Mouse (Mus musculus) testis, adult 2 months (tissue): Measurements from ENCODE around the gene Rbm28. TPM values are rescaled to one million over a fixed set of nuclear protein-coding genes. Genes with fewer than 3 reads are reported as not detected.
A peak's percentile ranks its signal among the peaks of the same experiment; 100 is the strongest.

Source experiments
- H3K27ac ChIP-seq: fragments of 200-500 bp; 2 replicates; pipeline ENCODE4 v1.5.1; 2012; ENCODE audit warnings: low read depth, low read length; ENCODE audit not compliant: control insufficient read depth, insufficient read depth
- H3K27me3 ChIP-seq: fragments of 200-500 bp; 2 replicates; pipeline ENCODE4 v1.6.1; 2012; ENCODE audit warnings: mild to moderate bottlenecking, low read length, moderate library complexity; ENCODE audit not compliant: control insufficient read depth, insufficient read depth
- H3K36me3 ChIP-seq: fragments of 200-500 bp; 2 replicates; pipeline ENCODE4 v1.6.1; 2012; ENCODE audit warnings: mild to moderate bottlenecking, low read length; ENCODE audit not compliant: control insufficient read depth, insufficient read depth
- H3K4me1 ChIP-seq: fragments of 200-500 bp; 2 replicates; pipeline ENCODE4 v1.6.1; 2012; ENCODE audit warnings: low read length; ENCODE audit not compliant: control insufficient read depth, insufficient read depth
- H3K4me3 ChIP-seq: fragments of 200-500 bp; 2 replicates; pipeline ENCODE4 v1.5.1; 2012; ENCODE audit warnings: low read depth, mild to moderate bottlenecking, low read length, moderate library complexity, mixed read lengths; ENCODE audit not compliant: control insufficient read depth
- CTCF ChIP-seq: fragments of 200-500 bp; IDR thresholded peaks from 2 replicates; pipeline ENCODE4 v1.5.1; 2012; ENCODE audit warnings: low read depth, mild to moderate bottlenecking, inconsistent platforms, low read length, moderate library complexity; ENCODE audit not compliant: control insufficient read depth, insufficient read depth, insufficient replicate concordance
- POLR2A ChIP-seq: fragments of 200-500 bp; IDR thresholded peaks from 2 replicates; pipeline ENCODE4 v1.6.1; 2012; ENCODE audit warnings: low read depth, mild to moderate bottlenecking, inconsistent platforms, low read length, moderate library complexity; ENCODE audit not compliant: control insufficient read depth
- polyA plus RNA-seq: library from polyadenylated mRNA; depleted of rRNA; stranded (reverse); fragments of >200 nt; gene quantifications from 2 replicates; pipeline ENCODE4 v1.2.3, GENCODE M21; 2012

Rbm28 gene
- polyA plus RNA-seq, 1 experiment = 27.1 TPM

DNA sequence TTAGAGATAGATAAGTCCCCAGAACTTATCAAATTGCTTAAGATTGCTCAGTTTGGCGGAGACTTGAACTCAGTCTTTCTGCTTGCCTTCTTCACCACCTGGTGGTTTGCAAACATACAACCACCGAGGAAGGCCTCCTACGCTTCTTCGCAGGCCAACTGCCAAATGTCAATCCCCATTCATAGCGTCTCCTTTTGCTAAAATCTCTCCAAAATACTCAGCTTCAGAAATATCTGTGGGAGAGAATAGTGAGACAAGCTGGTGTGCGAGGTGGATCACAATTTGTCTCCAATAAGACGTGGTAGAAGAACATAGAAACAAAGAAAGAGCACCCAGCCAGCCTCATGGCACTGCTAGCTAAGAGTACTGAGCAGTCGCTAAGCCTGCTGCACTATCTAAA lies 15.0 kb upstream of the Rbm28 start:
- H3K4me3 ChIP-seq = no peak overlapping the region
- peaks cover 10% of the 10 kb centered on the region for H3K4me1 ChIP-seq
- TF ChIP-seq POLR2A = no peak
- no peak for TF ChIP-seq CTCF
- no peak overlapping the region for H3K27ac ChIP-seq
- H3K36me3 ChIP-seq = no peaks in the 10 kb centered on the region
- no peaks in the 10 kb centered on the region for H3K27me3 ChIP-seq

DNA sequence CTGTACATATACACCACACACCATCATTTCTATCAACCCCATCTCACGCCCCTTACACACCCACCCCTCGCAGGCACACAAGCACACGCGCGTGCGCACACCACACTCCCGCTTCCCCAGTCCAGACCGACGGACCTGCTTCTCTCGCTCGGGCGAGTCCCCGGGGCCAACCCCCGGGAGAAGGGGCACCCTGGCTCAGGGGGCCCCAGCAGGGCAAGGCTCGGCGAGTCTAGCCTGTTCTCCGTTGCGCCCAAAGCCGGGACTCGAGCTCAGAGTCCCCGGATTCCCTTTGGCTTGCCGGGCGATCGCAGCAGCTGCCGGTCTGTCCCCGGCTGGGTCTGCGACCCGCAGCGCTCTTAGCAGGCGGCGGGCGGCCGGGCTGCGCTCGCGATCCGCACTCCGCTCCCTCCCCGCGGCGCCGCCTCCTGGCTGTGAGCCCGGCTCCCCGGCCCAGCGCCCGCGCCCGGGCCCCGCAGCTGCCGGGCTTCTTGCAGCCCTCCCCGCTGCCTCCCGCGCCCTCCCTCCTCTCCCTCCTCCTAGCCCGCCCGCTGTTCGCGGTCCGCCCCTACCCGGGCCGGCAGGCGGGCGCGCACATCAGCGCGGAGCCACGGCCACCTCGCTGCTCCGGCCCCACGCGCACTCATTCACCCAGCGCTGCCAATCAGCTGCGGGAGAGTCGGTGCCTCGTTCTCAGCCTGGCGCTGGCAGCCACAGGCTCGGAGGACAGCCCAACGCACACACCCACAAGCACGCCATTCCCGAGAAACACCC lies 14.3 kb upstream of the Rbm28 start, which contains the start of gene Prrt4:
TSS of gene Prrt4 (minus strand) at position 697 of the 771 bp plus-strand sequence.
- Histone ChIP-seq H3K4me1 (peaks cover 10% of the 10 kb centered on the region), H3K27ac (no peak within 1 kb of the TSS), H3K36me3 (no peaks in the 10 kb centered on the region), H3K27me3 (no peaks in the 10 kb centered on the region), H3K4me3 (peak within 1 kb of the TSS; percentile 69)
- TF ChIP-seq POLR2A (no peak), CTCF (no peak)

DNA sequence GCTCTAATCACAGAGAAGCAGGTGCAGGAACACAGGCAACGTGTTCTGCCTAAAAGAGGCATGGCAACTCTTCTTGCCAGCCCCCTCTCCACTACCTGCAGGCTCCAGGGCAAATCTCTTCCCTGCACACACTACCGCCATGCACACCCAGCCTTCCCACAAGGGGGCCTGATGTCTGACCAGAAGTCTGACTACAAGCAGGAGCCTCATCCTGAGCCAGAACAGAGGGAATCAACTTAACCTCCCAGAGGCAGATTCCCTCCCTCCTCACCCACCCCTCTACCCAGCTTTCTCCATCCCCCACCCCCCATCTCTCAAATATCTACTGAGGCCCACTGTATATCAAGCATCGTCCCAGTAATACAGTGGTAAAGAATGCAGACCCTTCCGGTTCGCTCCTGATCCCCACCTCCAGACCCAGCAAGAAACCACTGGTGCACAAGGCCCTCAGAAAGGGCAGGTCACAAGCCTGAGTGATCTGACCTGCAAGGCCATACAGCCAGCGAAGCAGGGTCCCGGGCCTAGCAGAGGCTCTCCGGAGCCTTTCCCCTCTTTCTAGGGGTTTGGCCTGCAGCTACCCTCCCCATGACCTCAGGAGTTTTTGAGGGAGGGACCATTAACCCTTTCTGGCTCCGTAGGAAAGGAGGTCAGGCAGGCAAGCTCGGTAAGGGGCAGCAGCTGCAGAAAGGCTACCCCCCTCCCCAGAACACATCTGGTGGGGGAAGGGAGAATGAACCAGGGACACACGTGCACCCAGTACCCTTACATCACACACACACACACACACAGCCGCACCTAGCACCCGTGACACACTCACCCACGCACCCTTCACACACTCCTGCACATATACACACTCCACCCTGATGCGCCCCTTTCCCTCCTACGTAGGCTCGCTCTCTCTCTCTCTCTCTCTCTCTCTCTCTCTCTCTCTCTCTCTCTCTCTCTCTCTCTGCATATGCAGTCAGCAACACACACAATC lies 13.4 kb upstream of the Rbm28 start:
- Histone ChIP-seq H3K4me1 (peaks cover 10% of the 10 kb centered on the region), H3K27ac (no peak overlapping the region), H3K27me3 (no peaks in the 10 kb centered on the region), H3K36me3 (no peaks in the 10 kb centered on the region), H3K4me3 (no peak overlapping the region)
- TF ChIP-seq CTCF (no peak), POLR2A (no peak)

DNA sequence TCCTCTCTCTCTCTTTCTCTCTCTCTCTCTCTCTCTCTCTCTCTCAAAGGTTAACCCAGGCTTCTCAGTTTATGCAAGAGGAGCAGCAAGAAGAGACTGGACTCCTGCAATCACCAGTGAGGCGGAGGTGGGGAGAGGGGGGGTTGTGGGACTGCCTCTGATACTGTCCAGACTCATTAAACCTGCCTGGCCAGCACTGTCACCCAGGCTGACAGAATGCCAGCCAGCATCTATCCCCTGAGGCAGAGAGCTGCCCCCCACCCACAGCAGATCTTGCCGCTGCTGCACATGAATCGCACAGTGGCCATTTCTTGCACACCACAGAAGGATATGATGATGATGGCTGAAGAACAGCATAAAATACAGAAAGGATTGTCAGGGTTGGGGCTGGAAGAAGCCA lies 10.3 kb upstream of the Rbm28 start:
- no peak overlapping the region for H3K4me3 ChIP-seq
- H3K36me3 ChIP-seq = no peaks in the 10 kb centered on the region
- peaks cover 16% of the 10 kb centered on the region for H3K4me1 ChIP-seq
- TF ChIP-seq POLR2A = no peak
- TF ChIP-seq CTCF = no peak
- H3K27ac ChIP-seq = no peak overlapping the region
- no peaks in the 10 kb centered on the region for H3K27me3 ChIP-seq

DNA sequence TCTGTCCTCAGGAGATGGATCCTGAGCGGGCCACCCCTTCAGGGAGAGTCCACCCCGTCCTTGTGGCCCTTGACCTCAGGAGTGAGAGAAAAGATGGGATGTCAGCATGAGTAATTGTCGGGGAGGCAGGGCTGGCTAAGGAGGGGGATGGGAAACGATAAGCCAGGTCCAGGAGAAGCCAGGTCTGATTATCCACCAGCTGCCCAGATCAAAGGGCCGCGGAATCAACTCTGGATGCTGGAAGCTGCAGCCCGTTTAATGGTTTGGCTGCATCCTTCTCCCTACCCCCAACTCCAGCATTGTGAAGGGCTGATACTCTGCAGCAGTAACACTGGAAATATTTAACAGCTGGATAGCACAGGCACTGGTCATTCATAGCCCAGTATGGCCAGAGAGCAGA lies 9.6 kb upstream of the Rbm28 start:
- no peak overlapping the region for H3K4me3 ChIP-seq
- peaks cover 17% of the 10 kb centered on the region for H3K4me1 ChIP-seq
- H3K27ac ChIP-seq = no peak overlapping the region
- TF ChIP-seq POLR2A = no peak
- no peak for TF ChIP-seq CTCF
- H3K36me3 ChIP-seq = no peaks in the 10 kb centered on the region
- no peaks in the 10 kb centered on the region for H3K27me3 ChIP-seq

DNA sequence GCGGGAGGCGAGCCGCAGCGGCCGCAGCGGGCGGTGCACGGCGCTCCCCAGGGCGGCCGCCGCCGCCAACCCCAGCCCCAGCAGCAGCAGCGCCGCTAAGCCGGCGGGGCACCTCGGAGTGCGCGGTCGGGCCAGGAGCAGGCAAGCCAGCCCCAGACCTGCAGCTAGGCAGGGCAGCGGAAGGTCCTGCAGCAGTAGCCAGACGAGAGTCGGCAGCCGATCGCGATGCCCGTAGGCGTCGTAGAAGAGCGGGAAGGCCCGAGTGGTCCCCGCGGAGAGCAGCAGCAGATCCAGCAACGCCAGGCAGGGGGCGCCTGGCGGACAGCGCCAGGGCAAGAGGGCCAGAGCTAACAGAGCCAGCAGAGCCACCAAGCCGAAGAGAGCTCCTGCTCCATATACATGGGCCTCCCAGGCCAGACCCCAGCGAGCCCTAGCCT lies 6.2 kb upstream of the Rbm28 start:
- H3K27me3 ChIP-seq = no peaks in the 10 kb centered on the region
- H3K36me3 ChIP-seq = no peaks in the 10 kb centered on the region
- no peak overlapping the region for H3K27ac ChIP-seq

DNA sequence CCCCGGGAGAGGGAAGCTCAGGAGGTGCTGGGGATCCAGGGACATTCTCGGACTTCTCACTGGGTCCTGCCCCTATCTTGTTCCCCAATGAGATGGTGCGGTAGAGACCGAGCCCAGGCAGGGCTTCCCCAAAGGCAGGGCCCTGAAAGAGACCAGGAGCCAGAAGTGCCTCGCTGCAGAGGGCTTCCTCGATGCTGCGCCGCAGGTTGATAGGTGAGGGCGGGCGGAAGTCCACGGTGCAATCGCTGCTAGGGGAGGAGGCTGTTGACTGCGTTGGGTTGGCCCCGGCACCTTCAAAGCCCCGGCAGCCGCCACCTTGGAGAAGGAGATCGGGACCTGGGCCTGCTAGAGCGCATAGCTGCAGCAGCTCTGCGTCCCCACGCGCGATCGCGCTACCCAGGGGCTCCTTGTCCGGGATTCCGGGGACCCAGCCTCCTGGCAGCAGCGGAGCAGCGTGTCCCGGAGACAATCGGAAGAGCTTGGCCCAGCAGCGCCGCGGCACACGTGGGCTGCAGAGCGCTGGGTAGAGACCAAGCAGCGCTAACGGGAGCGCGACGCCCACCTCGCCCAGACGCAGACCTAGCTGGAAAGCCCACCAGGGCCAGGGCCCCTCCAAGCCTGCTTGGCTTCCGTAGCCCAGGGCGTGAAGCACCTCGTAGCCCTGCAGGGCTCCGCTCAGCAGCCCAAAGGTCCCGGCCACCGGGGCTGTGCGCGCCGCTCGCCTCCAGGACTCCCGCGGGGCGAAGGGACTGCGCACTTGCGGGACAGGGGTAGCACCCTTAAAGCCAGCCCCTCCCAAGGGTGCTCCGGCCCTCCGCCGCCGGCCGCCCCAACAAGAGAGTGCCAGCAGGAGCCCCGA lies 5.5 kb upstream of the Rbm28 start:
- H3K36me3 ChIP-seq = no peaks in the 10 kb centered on the region
- TF ChIP-seq POLR2A (no peak), CTCF (no peak)
- H3K4me1 ChIP-seq = peaks cover 9% of the 10 kb centered on the region
- no peaks in the 10 kb centered on the region for H3K27me3 ChIP-seq
- peak overlapping the region; percentile 54 for H3K4me3 ChIP-seq
- no peak overlapping the region for H3K27ac ChIP-seq

More for the DNA sequence above, 6.2 kb upstream of the Rbm28 start:
- peak overlapping the region; percentile 54 for H3K4me3 ChIP-seq
- TF ChIP-seq POLR2A (no peak), CTCF (peak; percentile 58; the same call in 1 of the 2 replicates)
- H3K4me1 ChIP-seq = peaks cover 9% of the 10 kb centered on the region
